Mouse (Mus musculus) thymus, adult 18-20 months (tissue): ENCODE measurements around the gene Lbx2.

Experiments
- DNase-seq, 2 experiments: peaks; one replicate each; pipeline ENCODE4 v3.0.0; 2022; ENCODE audit warnings: mixed read lengths in 2 of 2

The Lbx2 gene

DNA sequence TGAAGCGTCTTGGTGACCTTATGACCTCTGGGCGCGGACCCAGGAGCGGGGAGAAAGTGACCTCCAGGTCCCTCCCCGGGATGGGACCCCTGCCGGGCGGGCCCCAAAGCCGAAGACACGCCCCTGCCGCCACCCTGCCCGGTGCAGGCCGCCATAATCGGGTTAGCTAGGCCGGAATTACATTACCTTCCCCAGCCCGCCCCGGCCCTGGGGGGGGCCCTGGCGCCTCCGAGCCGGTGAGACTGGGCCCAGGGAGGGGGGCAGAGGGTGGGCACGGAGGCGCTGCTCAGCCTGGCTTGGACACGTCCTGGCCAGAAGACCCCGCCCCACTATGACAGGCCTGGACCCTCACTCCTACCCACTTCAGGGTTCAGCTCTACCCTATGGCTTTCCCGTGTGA, 14.9 kb upstream of the Lbx2 start:
- DNase-seq = no peak

DNA sequence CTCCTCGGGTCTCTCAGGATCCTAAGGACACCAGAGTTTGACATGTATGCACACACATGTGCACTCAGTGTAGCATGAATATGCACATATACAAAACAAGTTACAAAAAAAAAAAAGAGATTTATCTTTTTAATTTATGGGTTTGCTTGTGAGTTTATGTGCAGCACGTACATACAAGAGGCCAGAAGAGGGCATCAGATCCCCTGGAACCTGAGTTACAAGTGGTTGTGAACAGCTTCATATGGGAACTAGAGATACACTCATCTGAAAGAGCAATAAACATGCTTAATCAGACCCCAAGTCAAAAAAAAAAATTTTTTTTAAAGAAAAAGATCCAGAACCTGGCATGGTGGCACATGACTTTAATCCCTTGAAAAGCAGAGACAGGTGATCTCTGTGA, 11.2 kb upstream of the Lbx2 start:
- no peak for DNase-seq

DNA sequence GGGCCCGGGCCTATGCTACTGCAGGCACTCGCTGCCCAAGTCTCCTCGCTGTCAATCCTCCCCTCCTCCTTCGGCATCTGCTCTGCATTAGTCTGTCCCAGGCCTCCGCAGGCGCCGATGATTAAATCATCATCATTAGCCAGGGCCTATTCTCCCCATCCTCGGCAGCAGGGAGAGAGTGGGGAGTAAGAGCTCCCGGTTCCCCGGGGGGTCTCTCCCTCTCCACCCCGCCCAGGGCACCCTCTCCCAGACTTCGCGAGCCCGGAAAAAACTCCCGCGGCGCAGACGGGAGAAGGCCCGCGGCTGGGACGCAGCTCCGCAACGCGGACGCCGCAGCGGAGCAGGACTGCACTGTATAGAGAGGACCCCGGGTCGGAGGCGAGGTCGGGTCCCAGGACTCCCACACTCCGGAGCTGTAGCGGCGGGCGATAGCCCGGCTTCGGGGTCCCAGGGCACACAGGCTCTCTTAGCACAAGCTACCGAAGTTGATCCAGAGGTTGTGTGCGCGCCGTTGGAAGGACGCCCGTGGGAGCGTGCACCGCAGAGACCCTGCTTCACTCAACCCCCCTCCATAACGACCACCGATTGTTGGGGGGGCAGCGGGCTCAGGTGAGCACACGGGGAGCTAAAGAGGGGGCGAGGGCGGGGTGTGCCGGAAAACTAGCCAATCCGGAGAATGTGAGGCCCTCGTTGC, 8.4 kb upstream of the Lbx2 start, which contains the start of gene Pcgf1:
Gene Pcgf1 (plus strand): TSS at position 240 of the 694 bp plus-strand sequence.
- DNase-seq = no peak

DNA sequence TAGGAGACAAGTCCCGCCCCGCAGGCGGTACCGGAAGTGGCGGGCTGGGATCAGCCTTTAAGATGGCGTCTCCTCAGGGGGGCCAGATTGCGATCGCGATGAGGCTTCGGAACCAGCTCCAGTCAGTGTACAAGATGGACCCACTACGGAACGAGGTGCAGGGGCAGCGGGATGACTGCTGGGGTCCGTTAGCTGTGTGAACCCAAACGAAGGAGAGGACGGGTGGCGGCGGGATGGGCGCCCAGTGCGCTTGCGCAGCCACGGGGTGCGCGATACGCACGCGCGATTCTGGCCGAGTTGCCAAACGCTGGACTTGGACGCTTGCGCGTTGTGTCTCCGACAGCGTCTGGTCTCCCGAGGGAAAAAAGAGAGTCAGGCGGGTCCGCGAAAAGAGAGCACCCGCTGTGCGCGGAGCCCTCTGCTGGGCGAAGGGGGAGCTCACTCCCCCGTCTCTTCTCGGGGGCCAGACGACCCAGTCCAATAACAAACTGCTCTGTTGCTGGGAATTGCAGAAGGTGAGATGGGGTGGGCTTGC, 7.8 kb upstream of the Lbx2 start:
- DNase-seq = peak; percentile 95 to 97

DNA sequence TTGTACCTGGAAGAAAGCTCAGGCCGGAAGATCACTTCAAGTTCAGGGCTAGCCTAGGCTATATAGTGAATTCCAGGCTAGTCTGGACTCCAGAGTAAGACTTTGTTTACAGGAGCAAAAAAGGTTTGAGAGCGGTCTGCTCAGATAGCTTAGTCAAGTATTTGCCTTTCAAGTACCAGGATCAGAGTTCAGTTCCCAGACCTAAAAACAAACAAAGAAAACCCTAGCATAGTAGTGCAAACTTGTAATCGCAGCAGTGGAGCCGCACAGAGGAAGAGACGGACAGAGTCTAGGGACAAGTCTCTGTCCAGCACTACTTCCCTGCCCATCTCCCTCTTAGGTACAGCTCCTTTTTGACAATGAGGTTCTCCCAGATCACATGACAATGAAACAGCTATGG, 6.0 kb upstream of the Lbx2 start:
- no peak for DNase-seq

DNA sequence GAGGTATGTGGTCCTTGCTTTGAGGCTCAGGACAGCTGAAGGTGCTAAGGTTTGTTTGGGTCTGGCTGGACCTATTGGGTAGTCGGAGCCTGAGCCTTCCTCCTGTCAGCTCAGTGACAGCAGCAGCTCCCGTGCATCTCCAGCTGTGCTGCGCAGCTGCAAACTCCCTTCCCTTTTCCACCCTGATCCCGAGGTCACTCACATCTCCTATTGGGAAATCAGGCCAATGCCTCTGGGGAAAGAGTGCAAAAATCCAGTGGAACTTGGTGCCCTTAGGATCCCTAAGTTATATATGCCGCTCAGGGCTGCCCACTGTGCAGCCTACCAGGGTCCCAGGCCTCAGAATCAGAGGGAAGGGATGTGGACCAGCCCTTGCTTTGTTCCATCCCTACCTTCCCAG, 2.7 kb upstream of the Lbx2 start:
- no peak for DNase-seq

DNA sequence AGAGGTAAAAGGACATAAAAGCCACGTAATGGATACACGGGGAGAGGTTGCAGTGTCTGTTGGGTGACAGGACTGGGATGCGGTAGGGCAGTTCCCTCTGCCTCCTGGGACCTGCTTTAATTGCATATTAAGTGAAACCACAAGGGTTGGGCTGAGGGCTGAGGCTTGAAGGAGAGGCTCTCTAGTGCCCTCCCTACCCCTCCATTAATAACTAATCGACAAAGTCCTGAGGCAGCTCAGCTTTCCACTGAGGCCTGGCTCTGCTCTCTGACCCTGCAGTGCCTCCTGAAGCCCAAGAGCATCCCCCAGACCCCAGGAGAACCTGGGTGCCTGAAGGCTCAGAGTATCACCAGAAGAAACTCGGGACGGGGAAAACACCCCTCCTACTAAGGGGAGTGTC, 1.7 kb upstream of the Lbx2 start:
- no peak for DNase-seq

DNA sequence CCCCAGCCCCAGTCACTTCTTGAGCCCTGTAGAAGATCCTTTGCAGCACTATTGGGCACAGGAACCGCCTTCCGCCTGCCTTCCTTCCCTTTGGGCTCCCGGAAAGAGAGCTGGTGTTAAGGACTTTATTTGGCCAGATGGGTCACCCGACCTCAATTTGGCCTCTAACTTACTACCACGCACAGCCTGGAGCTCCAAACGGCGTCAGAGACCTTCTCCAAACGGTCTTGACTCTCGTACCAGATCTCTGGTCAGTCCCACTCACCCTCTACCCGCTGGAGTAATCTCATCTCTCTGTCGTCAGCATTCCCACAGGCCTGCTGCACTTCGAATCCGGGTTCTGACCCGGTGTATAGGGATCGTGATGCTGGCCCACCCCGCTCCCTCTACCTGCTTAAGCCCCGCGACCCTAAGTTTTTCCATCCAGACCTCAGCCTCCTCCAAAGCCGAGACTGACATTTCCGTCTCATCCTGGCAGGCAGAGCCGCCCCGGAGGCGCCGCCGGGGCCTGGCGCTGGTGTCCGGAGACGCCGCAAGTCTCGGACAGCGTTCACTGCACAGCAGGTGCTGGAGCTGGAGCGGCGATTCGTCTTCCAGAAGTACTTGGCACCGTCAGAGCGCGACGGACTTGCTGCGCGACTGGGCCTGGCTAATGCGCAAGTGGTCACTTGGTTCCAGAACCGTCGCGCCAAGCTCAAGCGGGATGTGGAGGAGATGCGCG, 1.2 kb downstream of the Lbx2 start:
- no peak for DNase-seq

DNA sequence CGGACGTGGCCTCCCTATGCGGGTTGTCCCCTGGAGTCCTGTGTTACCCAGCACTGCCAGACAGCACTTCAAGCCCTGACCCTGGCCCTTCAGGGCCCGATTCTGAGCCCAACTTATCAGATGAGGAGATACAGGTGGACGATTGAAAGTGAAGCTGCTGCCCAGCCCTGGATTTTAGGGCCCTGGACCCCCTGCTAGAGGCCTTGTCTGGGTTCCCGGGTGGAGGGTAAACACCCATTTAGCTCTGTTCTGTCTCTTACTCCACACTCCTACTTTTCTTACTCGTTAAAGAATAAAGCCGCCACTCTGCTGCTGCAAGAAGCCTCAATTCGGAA, 1.7 kb downstream of the Lbx2 start:
- DNase-seq = no peak

DNA sequence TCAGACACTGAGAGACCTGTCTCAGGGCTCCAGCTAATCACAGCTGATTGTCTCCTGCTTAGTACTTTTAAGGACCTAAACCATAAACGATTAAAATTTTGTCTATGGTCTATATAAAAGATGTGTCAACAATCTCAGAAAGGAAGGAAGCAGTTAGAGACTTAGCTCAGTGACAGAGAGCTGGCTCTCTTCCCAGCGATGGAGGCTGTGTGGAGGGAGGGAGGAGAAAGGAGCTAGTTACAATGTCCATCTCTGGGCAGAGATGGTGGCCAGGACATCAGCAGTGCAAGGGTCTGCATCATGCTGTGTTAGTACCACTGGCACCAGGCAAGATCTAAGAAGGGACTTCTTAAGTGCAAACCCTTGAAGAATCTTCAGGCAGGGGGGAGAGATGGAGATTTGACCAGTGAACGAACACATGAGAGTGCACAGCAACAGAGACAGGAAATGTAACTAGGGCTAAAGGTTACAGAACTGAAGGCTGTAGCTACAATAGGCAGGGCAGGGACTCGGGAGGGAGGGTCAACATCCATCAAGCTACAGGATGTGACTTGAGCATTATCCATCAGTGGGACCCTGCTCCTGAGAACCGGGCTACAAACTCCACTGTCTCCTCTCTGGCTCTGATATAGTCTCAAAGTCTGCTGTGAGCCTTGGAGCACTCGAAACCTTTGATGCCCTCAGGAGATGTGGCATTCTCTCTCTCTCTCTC, 6.4 kb downstream of the Lbx2 start:
- DNase-seq = no peak

DNA sequence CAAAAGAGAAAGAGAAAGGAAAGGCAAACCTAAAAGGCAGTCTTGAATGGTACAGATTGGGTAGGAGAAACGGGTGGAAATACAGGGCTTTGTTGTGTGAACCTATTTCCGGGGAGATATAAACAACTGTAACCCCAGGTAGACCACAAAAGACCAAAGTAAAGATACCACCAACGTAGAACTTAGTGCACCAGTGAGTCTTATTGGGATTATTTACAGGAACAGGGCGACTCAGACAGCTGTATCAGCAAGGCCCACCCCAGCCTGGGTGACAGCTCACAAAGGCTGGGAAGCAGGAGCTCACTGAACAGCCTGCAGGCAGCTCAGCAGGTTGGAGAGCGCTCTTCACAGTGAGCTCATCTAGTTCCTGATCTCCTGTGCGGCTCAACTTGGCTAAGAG, 9.8 kb downstream of the Lbx2 start:
- peak in 1 of 2 experiments; percentile 57 for DNase-seq

DNA sequence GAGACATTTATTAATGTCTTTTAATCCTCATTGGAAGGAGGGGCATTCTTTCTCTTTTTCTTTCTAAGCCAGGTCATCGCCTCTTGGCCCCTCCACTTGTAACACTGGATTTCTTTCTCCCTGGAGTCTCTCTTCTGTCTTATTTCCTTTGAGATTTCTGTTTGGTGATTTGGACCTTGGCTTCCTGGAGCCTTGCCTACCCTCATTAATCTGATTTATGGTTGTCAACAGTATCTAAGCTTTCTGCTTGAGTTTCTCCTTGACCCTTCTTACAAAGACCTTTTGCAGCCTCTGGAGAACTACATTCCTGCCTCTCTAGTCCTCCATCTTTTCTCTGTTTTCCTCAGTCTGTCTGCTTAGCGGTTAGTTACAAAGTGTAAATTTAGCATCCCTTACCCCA, 12.2 kb downstream of the Lbx2 start:
- no peak for DNase-seq

DNA sequence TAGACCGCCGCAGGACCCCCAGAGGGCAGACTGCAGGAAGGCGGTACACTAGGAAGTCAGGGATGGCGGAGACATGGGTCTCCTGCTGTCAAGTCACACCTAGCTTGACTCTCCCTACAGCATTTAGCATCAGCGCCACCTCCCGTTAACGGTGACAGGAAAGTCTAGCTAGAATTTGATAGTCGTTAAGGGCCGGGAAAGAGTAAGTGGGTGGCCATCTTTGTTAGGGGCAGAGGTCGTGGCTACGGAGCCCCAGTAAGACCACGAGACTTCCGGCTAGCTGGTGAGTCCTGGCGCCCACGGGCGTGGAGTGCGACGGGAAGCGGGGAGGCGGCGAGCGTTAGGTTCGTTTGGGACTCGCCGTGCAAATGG, 15.1 kb downstream of the Lbx2 start, which contains the start of the genes Ccdc142 and Gm42688:
Gene Ccdc142 (plus strand): TSS at position 286 of the 372 bp plus-strand sequence.
Gene Gm42688 (plus strand): TSS at position 302 of the 372 bp plus-strand sequence.
- DNase-seq = peak; percentile 83 to 95

DNA sequence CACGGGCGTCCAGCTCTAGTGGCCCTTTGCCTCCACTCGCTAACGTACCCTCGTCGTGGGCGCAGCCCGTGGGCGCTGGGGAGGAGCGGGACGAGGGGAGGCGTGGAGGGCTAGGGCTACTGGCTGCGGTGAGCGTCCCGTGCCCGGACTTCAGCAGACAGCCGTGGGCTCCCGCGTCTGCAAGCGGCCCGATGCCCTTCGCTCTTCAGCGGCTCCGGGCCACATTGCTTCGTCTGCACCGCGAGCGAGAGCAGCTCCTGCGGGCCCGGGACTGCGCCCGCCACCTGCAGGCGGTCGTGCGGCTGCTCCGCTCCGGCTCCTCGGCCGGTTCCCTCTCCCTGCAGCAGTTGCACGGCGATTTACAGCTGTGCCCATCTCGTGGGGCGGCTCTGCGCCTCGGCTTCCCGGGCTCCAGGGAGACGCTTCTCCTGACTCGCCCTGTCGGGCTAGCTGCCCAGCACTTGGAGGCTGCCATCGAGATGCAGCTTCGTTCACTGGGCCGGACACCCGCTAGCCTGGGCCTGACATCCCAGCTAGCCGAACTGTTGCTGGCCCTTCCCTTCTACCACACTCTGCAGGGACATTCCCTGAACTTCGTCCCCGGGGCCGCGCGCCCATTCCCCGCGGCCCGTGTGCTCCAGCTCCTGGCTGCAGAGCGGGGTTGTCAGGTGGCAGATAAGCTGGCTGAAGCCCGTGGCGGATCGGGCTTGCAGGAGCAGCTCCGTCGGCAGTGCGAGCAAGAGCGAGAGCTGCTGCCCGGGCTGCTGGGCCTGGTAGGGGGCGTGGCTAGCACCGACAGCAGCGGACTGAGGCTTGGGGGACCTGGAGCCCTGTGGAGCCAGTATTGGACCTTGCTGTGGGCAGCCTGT, 15.8 kb downstream of the Lbx2 start:
- peak; percentile 64 to 68 for DNase-seq

DNA sequence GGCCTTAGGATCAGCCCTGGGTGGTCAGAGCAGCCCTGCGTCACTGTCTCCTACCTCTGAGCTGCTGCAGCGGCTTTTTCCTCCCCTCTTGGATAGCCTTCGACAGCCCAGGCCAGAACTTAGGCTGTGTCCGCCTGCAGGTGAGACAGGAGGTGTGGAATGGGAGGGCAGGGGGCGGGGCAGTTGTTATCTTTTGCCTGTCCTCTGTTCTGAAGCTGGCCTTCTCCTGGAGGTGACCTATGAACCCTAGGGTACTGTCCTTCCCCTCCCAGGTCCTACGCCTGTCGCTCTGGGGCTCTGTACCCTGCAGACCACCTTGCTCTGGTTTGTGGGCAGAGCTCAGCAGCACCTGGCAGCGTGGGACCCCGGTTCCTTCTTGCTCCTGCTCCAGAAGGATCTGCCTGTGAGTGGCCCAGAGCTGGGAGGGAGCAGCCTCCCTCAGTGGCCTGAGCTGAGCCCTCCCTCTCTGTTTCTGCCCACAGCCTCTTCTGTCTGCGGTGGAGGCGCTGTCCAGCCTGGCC, 17.0 kb downstream of the Lbx2 start:
- DNase-seq = no peak

DNA sequence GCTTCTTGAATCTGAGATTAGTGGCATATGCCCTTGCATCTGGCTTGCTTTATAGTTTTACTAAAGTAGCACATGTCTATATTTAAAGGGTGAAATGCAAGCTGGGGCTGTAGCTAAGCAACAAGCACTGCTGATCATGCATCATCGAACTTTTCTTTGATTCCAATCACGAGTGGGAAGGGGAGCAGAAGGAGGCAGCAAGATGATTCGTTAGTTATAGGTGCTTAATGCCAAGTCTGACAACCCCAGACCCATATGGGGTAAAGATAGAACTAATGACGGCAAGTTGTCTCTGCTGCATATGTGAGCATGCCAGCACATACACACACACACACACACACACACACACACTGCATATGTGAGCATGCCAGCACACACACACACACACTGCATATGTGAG, 18.0 kb downstream of the Lbx2 start:
- no peak for DNase-seq

DNA sequence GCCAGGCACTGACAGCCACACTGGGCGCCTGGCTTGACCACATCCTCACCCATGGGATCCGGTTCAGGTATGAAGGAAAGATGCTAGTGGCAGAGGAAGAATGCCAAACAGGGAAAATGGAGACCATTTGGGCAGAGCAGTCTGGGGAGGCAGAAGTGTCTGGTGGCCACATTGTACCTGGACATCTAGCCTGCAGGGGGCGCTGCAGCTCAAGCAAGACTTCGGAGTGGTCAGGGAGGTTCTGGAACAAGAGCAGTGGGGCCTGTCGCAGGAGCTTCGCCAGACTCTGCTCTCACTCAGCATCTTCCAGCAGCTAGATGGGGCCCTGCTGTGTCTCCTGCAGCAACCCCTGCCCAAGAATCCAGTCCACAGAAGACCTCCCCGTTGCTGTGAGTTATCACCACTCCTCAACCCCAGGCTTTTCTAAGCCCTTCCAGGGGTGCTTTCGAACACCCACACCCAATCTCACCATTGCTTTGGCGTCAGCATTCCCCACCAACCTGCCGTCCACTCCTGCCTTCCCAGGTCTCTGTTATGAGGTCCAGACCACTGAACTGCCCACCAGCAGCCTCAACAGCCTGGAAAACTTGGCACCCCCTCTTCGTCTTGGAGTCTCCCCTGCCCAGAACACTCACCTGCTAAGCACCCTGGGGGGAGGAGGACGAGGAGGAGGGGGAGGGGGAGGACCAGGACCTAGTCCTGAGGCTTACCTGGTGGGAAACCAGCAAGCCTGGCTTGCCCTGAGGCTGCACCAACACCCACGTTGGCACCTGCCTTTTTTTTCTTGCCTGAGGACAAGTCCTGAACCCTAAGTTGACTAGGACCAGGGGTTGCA, 21.6 kb downstream of the Lbx2 start:
- DNase-seq = peak; percentile 62 to 69

DNA sequence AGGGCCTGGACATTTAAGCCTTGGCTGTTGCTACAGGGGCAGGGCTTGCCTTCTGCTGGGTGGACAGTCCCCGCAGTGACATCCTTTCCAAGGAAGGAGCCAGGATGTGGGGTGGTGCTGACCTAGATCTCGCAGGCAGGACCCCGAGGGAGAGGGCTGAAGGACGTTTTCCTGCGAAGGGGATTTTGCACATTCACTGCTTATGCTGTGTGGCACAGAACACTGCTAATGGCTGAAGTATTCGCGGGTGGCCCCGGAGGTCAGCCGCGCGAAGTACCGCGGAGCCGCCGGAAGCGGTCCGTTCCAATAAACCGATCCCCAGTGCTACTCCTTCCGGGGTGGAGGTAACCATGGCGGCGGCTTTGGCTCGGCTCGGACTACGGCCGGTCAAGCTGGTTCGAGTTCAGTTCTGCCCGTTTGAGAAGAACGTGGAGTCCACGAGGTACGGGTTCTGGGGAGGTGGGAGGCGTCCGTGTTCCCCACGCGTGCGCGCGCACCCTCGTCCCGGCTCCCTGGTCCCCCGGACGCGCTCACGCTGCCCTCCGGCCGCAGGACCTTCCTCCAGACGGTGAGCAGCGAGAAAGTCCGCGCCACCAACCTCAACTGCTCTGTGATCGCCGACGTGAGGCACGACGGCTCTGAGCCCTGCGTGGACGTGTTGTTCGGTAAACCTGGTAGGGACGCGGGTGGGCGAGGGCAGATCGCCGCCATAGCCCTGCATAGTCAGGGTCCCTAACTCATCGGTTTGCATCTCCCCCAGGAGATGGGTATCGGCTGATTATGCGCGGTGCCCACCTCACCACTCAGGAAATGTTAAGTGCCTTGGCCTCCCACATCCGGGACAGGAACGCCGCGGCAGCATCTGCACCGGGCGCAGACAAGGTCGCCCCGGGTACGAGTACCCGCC, 22.8 kb downstream of the Lbx2 start, which contains the start of gene Mrpl53:
Gene Mrpl53 (plus strand): TSS at position 279 of the 907 bp plus-strand sequence.
- peak; percentile 53 to 64 for DNase-seq

DNA sequence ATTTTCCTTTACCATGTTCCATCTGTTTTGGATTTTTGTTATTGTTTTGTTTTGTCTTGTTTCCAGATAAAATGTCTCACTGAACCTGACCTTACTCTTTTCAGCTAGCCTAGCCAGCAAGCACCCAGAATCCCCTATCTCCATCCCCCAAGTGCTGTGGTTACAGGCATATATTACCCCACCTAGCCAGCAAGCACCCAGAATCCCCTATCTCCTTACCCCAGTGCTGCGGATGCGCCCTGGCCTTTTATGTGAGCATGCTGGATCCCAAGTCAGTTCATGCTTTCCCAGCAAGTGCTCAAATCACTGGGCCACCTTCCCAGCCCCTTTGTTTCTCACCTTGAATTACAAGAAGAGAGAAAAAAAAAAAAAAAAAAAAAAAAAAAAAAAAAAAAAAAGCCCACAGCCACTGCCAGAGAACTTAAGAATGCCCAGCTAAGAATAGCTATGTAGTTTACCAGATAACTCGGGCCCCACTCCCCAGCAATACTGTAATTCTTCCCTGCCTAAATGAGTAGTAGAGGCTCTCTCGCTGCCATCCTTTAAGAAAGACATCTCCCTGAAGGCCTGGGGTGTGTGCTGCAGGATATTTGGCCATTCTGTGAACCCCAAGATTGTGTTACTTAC, 25.5 kb downstream of the Lbx2 start:
- DNase-seq = no peak
